Mouse (Mus musculus) CH12.LX (cell line): Measurements from ENCODE around the gene Tmprss4. TPM values are rescaled to one million over a fixed set of nuclear protein-coding genes. Genes with fewer than 3 reads are reported as not detected.

Experiments
- DNase-seq: peaks from one replicate; pipeline ENCODE4 v3.0.0-alpha.2; 2013; ENCODE audit errors: extremely low read depth
- H3K27ac ChIP-seq: 2 replicates; pipeline ENCODE4 v1.5.1; 2012; ENCODE audit warnings: low read depth, mild to moderate bottlenecking, control low read depth, moderate library complexity; ENCODE audit not compliant: insufficient read depth
- H3K27me3 ChIP-seq: replicated peaks from 2 replicates; pipeline ENCODE3; 2012; ENCODE audit warnings: inconsistent platforms
- H3K36me3 ChIP-seq, 2 experiments: replicated peaks in 1 of 2; 2 replicates each; pipeline versions ENCODE3 to v1.6.1; 2012; ENCODE audit warnings: inconsistent platforms in 1 of 2, low read length in 1 of 2, mild to moderate bottlenecking in 1 of 2, mixed read lengths in 1 of 2, moderate library complexity in 1 of 2; ENCODE audit not compliant: control insufficient read depth in 1 of 2, insufficient read depth in 1 of 2
- H3K4me1 ChIP-seq, 2 experiments: 2 replicates each; pipeline ENCODE4 v1.6.1; 2012; ENCODE audit warnings: inconsistent platforms in 1 of 2, moderate library complexity in 1 of 2; ENCODE audit not compliant: insufficient read depth in 2 of 2, control insufficient read depth in 1 of 2
- H3K4me2 ChIP-seq: 2 replicates; pipeline ENCODE4 v1.6.1; 2012; ENCODE audit warnings: low read depth, mild to moderate bottlenecking, control low read depth; ENCODE audit not compliant: poor library complexity, insufficient read depth, severe bottlenecking
- H3K4me3 ChIP-seq, 3 experiments: fragments of 150-350 bp in 1 of 3; sonication (generic) in 1 of 3; replicated peaks in 1 of 3; 2 replicates each; pipeline versions ENCODE3 to v1.5.1; 2011 to 2012; ENCODE audit warnings: low read depth in 2 of 3, low read length in 2 of 3, mild to moderate bottlenecking in 2 of 3, moderate library complexity in 2 of 3, control low read depth in 1 of 3, improper control_type of control experiment in 1 of 3, inconsistent platforms in 1 of 3, mixed read lengths in 1 of 3; ENCODE audit not compliant: poor library complexity in 1 of 3
- H3K79me2 ChIP-seq: replicated peaks from 2 replicates; pipeline ENCODE4 v1.6.1; 2012; ENCODE audit warnings: mild to moderate bottlenecking, moderate library complexity; ENCODE audit not compliant: control insufficient read depth, poor library complexity, insufficient read depth, severe bottlenecking; ENCODE audit errors: extremely low read depth
- H3K9ac ChIP-seq: 2 replicates; pipeline ENCODE4 v1.6.1; 2012; ENCODE audit warnings: low read depth, mild to moderate bottlenecking, control low read depth, moderate library complexity; ENCODE audit not compliant: insufficient read depth
- H3K9me3 ChIP-seq: replicated peaks from 2 replicates; pipeline ENCODE3; 2012; ENCODE audit warnings: low read length, inconsistent platforms, mixed read lengths
- BHLHE40 ChIP-seq: IDR thresholded peaks from 2 replicates; pipeline ENCODE4 v1.6.1; 2011; ENCODE audit warnings: mild to moderate bottlenecking, low read depth, low read length, improper control_type of control experiment
- CHD1 ChIP-seq: IDR thresholded peaks from 2 replicates; pipeline ENCODE4 v1.6.1; 2012; ENCODE audit warnings: low read depth, low read length, improper control_type of control experiment, inconsistent platforms
- CHD2 ChIP-seq: IDR thresholded peaks from 2 replicates; pipeline ENCODE4 v1.6.1; 2011; ENCODE audit warnings: low read length, improper control_type of control experiment
- CTCF ChIP-seq, 2 experiments: IDR thresholded peaks in 1 of 2; conservative IDR thresholded peaks in 1 of 2; 2 replicates each; pipeline ENCODE4 v1.5.1; 2011 to 2012; ENCODE audit warnings: low read depth in 2 of 2, low read length in 2 of 2, improper control_type of control experiment in 1 of 2, inconsistent platforms in 1 of 2, mild to moderate bottlenecking in 1 of 2, moderate library complexity in 1 of 2
- EP300 ChIP-seq: IDR thresholded peaks from 2 replicates; pipeline ENCODE4 v1.6.1; 2011; ENCODE audit warnings: low read length, improper control_type of control experiment
- ETS1 ChIP-seq: conservative IDR thresholded peaks from 2 replicates; pipeline ENCODE4 v1.6.1; 2012; ENCODE audit warnings: low read depth, mild to moderate bottlenecking, inconsistent platforms, low read length, improper control_type of control experiment, moderate library complexity
- GABPA ChIP-seq: IDR thresholded peaks from 2 replicates; pipeline ENCODE4 v1.6.1; 2012; ENCODE audit warnings: low read depth, low read length, improper control_type of control experiment, inconsistent platforms; ENCODE audit not compliant: insufficient replicate concordance
- HCFC1 ChIP-seq: IDR thresholded peaks from 2 replicates; pipeline ENCODE4 v1.6.1; 2012; ENCODE audit warnings: low read depth, mild to moderate bottlenecking, inconsistent platforms, low read length, improper control_type of control experiment
- JUND ChIP-seq: conservative IDR thresholded peaks from 2 replicates; pipeline ENCODE4 v1.6.1; 2011; ENCODE audit warnings: low read depth, low read length, improper control_type of control experiment
- MAFK ChIP-seq: IDR thresholded peaks from 2 replicates; pipeline ENCODE4 v1.6.1; 2011; ENCODE audit warnings: low read length, improper control_type of control experiment; ENCODE audit not compliant: insufficient replicate concordance
- MYC ChIP-seq: IDR thresholded peaks from 2 replicates; pipeline ENCODE4 v1.6.1; 2011; ENCODE audit warnings: low read depth, mild to moderate bottlenecking, improper control_type of control experiment, low read length
- PAX5 ChIP-seq: IDR thresholded peaks from 2 replicates; pipeline ENCODE4 v1.6.1; 2012; ENCODE audit warnings: low read length, inconsistent platforms, mixed read lengths
- POLR2A ChIP-seq: IDR thresholded peaks from 2 replicates; pipeline ENCODE4 v1.6.1; 2011; ENCODE audit warnings: low read depth, mild to moderate bottlenecking, improper control_type of control experiment, low read length
- SIN3A ChIP-seq: IDR thresholded peaks from 2 replicates; pipeline ENCODE4 v1.6.1; 2012; ENCODE audit warnings: low read length, improper control_type of control experiment, inconsistent platforms
- TCF12 ChIP-seq: IDR thresholded peaks from 2 replicates; pipeline ENCODE4 v1.6.1; 2014; ENCODE audit warnings: low read depth, mild to moderate bottlenecking, inconsistent platforms, low read length, improper control_type of control experiment
- USF1 ChIP-seq: IDR thresholded peaks from 2 replicates; pipeline ENCODE4 v1.6.1; 2014; ENCODE audit warnings: low read depth, mild to moderate bottlenecking, inconsistent platforms, low read length, improper control_type of control experiment
- ZKSCAN1 ChIP-seq: IDR thresholded peaks from 2 replicates; pipeline ENCODE4 v1.6.1; 2012; ENCODE audit warnings: low read depth, inconsistent platforms, low read length, improper control_type of control experiment, borderline replicate concordance
- ZNF384 ChIP-seq: IDR thresholded peaks from 2 replicates; pipeline ENCODE4 v1.6.1; 2012; ENCODE audit warnings: low read depth, low read length, improper control_type of control experiment, inconsistent platforms
- dilution Hi-C: fragments of 300-500 bp; cut with MboI; formaldehyde crosslinking; loops from 2 replicates; pipeline ENCODE4 v1.14.3; 2020; ENCODE audit warnings: low sequenced_read_pairs; ENCODE audit not compliant: extremely low pct_unique_long_range_greater_than_20kb, extremely low pct_ligation_motif_present
- in situ Hi-C: fragments of 300-500 bp; cut with MboI; formaldehyde crosslinking; loops from 3 replicates; pipeline ENCODE4 v1.14.3; 2019; ENCODE audit warnings: low sequenced_read_pairs, low pct_ligation_motif_present, low pct_unique_long_range_greater_than_20kb, mixed read lengths
- polyA plus RNA-seq: library from polyadenylated mRNA; unstranded; fragments of >175 nt; gene quantifications from 2 replicates; pipeline ENCODE4 v1.2.1, GENCODE M21; 2012; ENCODE audit warnings: low read depth; ENCODE audit not compliant: insufficient read length
- total RNA-seq, 2 experiments: library from RNA; depleted of rRNA; stranded (reverse); fragments of 300-350 nt in 1 of 2; fragments of >200 nt in 1 of 2; gene quantifications; 2 replicates each; pipeline ENCODE4 v1.2.3; 2012 to 2014

Gene Tmprss4
- total and polyA plus RNA-seq, 3 experiments, result not detected

GRCm38 (mm10) chr9:45195468-45195867 is 8.4 kb downstream of the Tmprss4 start:
- peaks cover 2% of the 10 kb centered on the region for H3K27me3 ChIP-seq
- no peaks in the 10 kb centered on the region for H3K36me3 ChIP-seq
- H3K4me3 ChIP-seq, result no peak overlapping the region
- in situ Hi-C loops (no loop called here), dilution Hi-C loops (no loop called here)
- H3K9ac ChIP-seq, result no peak overlapping the region
- no peaks in the 10 kb centered on the region for H3K9me3 ChIP-seq
- peaks cover 0 to 24% of the 10 kb centered on the region in 2 experiments; a peak in 2 of 4 replicates for H3K4me1 ChIP-seq
- no peak overlapping the region for H3K27ac ChIP-seq
- TF ChIP-seq MAFK (no peak), ETS1 (no peak), MYC (no peak), EP300 (no peak), PAX5 (no peak), JUND (no peak), ZKSCAN1 (no peak), TCF12 (no peak), CHD1 (no peak), CHD2 (no peak), SIN3A (no peak), USF1 (no peak), POLR2A (no peak), HCFC1 (no peak), ZNF384 (no peak), GABPA (no peak), CTCF (conservative IDR thresholded peaks at IDR 0.05 in 1 of 2, IDR thresholded peaks at IDR 0.05 in 1 of 2; ENCODE audit: low read depth in 2 of 2, low read length in 2 of 2) (no peak)
- no peaks in the 10 kb centered on the region for H3K79me2 ChIP-seq
- no peak overlapping the region for H3K4me2 ChIP-seq
- no peak for DNase-seq

GRCm38 (mm10) chr9:45189661-45190174 is 14.2 kb downstream of the Tmprss4 start:
- TF ChIP-seq MAFK (no peak), BHLHE40 (no peak), ZNF384 (peak; percentile 94), CTCF (conservative IDR thresholded peaks at IDR 0.05 in 1 of 2, IDR thresholded peaks at IDR 0.05 in 1 of 2; ENCODE audit: low read depth in 2 of 2, low read length in 2 of 2) (no peak)
- in situ Hi-C loops, result no loop called here
- peaks cover 3 to 31% of the 10 kb centered on the region in 2 experiments; a peak in 3 of 4 replicates for H3K4me1 ChIP-seq
- H3K27ac ChIP-seq, result no peak overlapping the region
- no peaks in the 10 kb centered on the region for H3K36me3 ChIP-seq
- H3K27me3 ChIP-seq, result peaks cover 19% of the 10 kb centered on the region
- H3K4me3 ChIP-seq, result no peak overlapping the region
- no peak for DNase-seq
- H3K9ac ChIP-seq, result no peak overlapping the region
- H3K9me3 ChIP-seq, result no peaks in the 10 kb centered on the region
- H3K4me2 ChIP-seq, result no peak overlapping the region
- dilution Hi-C loops, result no loop called here
- H3K79me2 ChIP-seq, result no peaks in the 10 kb centered on the region
